Mouse (Mus musculus): Measurements from ENCODE around the gene Fmnl2.

The Fmnl2 gene

DNA sequence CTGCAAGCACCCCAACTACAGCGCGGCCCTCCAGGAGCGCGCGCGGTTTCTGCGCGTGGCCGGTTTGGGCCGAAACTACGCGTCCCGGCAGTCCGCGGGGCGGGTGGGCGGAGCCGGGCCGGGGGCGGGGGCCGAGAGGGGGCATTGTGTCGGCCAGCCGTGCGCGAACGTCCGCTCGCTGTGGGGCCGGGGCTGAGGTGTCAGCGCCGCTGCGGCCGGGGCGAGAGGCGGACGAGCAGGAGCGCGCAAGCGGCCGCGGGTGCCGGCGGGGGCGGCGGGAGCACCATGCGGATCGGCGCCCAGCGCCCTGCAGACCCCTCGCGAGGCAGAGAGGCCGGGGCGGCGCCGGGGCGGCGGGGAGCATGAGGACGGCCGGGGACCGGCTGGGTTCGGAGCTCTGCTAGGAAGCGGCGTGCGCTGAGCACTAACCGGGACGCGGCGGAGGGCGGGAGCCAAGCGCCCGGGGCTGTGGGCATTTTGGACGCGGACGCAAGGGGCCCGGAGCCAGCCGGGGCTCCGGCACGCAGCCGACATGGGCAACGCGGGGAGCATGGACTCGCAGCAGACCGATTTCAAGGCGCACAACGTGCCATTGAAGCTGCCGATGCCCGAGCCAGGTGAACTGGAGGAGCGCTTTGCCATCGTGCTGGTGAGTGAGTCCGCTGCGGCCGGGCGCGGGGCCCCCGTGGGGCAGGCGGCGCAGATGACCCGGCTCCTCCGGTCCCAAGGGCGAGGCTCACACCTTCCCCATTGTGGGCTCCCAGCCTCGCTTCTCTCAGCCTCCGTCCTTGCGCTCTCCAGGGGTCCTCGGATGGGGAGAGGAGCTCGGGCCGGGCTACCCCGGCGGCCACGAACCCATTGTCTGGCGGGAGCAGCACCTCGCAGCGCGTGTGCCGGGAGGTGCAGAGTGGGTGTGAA lies at the start of gene Fmnl2:
Gene Fmnl2, plus strand, starts transcription at position 250 of the 918 bp plus-strand sequence.
- in situ Hi-C loops (cut with MseI, MboI), result no loop called here

DNA sequence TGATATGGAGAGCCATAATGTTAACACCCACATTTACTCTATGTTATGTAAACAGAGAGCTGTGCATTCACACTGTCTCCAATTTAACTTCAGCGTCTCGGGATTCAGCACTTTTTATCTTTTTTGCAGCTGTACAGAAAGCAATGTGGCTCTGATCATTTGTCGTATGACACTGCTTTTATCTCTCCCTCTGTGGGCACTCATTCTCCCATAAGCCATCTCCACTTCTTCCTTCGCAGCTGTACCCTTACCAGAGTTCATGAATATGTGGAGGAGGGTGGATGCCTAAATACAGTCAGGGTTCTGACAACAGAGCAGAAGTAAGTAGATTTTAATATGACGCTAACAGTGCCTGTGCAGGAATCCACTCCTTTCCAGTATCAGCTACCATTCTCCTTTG lies 47.7 kb upstream of the Fmnl2 start:
- in situ Hi-C loops (cut with MseI, MboI), result no loop called here

DNA sequence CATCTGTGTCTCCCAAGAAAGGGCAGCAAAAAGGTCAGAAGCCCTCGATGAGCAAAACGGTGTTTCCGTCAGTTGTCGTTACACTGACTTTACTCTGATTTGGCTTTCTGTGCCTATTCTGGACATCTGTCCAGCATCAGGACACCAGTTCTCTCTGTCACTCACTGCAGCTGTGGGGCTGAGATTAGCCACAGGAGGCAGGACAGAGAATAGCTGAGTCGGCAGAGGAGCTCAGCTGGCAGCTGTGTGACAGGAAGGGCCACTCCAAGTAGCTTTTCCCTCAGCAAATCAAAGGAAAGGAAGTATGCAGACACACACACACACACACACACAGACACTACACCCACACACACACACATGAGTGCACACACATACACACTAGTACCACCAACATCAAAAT lies 46.0 kb upstream of the Fmnl2 start:
- in situ Hi-C loops (cut with MseI, MboI), result no loop called here

DNA sequence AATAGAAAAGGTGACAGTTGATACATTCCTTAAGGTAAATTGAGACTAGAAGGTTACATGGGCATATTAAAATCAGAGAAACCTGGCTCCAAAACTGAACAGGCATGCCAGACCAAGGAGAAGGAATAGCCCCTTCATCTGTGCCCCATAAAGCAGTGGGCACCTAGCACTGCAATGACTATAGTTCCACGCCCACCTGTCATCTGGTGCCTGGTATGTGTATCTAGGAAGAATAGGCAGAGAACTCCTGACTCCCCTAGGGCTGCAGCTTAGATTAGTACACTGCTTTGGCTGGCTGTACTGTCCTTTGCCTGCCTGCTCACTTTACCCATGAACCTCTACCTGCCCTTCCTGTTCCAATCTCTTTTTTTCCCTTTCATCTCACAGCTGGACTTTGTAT lies 40.3 kb upstream of the Fmnl2 start:
- in situ Hi-C loops (cut with MseI, MboI), result no loop called here

DNA sequence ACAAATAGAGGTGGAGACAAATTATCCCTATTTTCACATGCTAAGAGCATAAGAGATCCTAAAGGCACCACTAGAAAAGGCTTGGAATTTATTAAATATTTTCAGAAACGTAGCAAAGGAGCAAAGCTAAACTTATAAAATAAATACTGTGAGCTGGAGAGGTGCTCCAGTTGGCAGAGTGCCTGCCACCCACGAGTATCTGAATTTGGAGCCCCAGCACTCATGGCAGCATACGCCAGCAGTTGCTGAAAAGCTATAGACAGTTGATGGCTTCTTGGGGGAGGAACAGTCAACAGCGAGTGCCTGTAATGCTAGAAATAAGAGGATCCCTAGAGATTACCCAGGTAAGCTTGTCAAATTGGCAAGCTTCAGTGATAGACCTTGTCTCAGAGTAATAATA lies 38.7 kb upstream of the Fmnl2 start:
- in situ Hi-C loops (cut with MseI, MboI), result no loop called here

DNA sequence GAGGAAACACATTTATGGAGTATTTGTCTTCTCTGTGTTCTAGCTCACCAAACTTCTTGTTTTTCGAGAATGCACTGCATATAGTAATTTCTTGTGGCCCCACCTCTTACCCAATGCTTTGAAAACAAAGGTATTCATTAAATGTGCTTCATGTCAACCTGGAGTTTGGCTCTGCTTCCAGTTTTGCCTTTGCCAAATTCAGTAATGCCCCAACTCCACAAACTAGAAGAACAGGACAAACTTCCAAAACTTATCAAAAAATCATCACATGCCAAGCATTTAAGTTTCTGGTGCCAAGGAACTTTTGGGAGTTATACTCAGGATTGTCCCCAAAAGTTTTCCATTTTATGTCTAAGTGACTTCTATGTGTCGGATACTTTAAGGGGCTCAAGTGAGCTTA lies 35.4 kb upstream of the Fmnl2 start:
- in situ Hi-C loops (cut with MseI, MboI), result no loop called here

DNA sequence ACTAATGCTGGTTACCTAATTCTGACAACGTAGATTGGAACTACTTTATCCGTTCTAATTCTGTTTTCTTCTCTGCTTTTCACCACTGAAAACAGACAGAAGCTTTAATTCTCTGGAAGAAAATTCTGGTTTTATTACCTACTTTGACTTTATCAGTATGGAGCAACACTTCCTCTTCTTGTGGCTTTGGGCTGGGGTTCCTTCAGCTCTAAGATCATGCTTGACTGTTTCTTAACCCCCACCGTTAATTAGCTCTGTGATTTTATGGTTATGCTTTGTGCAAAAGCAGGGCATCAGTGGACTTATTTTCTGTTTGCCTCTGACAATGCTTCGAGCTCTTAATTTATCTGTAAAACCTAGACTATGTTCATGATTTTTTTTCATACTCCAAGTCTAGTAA lies 29.6 kb upstream of the Fmnl2 start:
- in situ Hi-C loops (cut with MseI, MboI), result no loop called here

DNA sequence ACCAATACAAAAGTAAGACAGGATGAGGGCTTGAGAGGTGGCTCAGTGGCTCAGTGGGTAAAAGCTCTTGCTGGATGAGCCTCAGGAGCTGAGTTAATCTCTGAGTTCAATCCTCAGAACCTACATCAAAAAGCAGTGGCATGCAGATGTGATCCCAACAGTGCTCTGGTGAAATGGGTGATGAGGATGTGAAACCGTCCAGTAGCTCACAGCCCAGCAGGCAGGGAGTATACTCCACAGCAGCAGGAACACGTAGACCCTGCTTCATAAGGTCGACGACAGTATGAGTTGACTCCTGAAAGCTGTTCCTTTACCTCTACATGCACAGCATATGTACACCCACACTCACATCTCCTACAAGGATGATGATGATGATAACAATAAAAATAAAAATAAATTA lies 27.1 kb upstream of the Fmnl2 start:
- in situ Hi-C loops (cut with MseI, MboI), result no loop called here

DNA sequence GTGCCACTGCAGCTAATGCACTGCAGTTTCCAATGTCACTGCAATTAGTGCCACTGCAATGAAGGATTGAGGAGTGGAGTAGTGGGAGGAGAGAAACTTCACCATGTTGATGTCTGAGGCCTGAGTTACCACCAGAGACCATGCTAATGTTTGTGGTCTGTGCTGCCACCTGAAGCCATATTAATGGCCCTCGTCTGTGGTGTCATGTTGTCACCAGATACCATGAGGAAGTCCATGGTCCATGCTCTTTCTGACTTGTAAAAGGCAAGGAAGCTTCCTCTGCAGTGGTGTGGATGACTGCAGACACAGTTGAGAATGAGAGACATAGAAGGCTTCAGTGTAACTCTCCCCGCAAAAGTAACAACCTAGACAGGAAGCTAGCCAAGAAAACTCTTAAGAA lies 26.1 kb upstream of the Fmnl2 start:
- in situ Hi-C loops (cut with MseI, MboI), result no loop called here

DNA sequence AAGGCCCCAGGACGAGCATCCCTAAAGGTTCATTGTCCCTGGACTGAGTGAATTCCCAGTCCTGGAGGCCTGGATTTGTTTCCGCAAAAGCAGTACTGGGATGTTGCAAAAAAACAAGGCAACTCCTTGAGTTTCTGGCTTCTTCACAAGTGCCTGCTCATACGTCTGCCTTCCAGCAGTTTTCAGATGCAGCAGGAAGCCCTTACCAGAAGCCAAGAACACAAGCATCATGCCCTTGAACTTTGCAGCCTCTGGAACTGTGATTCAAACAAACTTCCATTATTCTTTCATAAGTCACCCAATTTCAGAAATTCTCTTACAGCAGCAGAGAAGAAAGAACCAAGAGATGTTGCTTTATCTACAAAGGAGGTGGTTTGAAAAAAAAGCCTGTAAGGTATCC lies 21.9 kb upstream of the Fmnl2 start:
- in situ Hi-C loops (cut with MseI, MboI), result no loop called here

DNA sequence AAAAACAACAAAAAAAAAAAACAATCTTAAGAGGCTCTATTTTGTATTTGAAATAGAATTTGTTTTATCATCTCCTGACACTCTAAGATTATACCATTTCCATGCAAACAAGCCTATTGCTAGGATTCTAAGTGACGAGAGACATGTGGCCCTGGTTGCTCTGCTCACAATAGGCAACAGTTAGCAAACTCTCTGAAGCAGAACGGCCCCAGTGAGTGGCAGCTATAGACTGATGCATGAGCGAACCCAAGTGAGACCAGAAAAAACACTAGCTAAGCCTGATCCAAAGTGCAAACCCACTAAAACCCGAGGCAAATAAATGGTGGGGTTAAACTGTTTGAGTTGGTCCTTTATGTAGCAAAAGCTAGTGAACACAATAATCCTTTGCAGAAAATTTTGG lies 18.6 kb upstream of the Fmnl2 start:
- in situ Hi-C loops (cut with MseI, MboI), result no loop called here

DNA sequence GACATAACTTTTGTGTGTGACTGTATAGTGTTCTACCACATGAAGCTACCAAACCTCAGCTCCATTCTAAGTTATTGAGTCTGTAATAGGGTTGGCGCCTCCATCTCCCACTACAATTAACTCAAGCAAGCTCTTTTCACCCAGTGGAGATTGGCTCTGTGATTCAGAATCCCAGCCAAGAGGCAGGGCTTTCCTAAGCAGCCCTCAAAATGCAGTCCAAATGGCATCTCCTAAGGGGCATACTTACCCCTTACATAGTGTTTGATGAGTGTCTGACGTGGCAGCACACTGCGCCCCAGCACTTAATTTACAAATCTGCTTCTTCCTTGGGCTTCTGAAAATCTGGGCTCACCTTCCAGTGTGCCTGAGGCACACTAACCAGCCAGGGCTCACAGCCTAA lies 17.8 kb upstream of the Fmnl2 start:
- in situ Hi-C loops (cut with MseI, MboI), result no loop called here

DNA sequence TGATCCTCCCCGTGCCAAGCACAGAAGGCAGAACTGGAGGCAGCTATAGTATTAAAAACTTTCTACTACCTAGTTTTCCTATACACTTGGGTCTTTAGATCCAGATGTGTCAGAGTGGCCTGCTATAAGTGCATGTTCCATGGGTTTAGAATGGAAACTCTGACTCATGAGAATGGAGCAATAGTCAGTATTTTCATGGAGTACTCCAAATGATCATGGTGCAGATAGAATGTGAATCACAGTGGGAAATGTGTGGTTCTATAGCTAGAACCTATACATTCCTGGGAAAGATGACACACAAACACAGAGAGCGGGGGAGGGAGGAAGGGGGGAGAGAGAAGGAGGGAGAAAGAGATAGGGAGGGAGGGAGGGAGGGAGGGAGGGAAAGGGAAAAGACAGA lies 13.8 kb upstream of the Fmnl2 start:
- in situ Hi-C loops (cut with MseI, MboI), result no loop called here

DNA sequence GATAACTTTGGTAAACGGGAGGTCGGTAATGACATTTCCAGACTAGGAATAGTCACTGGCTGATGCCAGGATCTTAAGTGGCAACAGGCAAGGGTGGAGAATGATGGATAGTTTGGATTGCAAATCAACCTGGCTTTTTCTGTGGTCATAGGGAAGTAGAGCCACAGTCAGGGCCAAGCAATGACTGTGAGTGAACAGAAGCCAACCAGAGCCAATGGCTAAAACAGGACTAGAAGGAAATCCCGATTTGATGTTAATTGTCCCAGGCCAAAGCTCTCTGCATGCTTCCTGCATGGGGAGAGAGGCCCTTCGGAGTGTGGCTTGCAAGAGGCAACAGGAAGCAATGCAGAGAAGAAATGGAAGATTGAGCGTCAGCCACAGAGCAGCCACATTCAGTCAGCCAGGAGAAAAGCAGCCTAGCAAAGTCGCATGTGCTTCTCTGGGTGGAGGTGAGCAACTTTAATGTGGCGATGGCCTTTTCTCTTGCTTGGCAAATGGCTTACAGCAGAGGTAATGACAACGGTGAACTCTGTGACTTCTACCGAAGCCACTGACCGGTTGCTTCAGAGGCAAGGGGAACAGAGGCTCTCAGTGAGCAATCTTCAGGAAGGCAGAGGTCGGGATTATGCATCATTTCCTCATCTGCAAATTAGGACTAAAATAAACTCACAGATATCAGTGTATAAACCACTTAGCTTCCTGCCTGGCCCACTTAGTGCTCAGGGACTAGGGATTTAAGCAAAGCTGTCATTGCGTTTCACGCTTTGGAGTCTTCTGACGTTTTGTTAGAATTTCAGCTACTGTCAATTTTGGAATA lies 12.5 kb upstream of the Fmnl2 start:
- in situ Hi-C loops (cut with MseI, MboI), result no loop called here

DNA sequence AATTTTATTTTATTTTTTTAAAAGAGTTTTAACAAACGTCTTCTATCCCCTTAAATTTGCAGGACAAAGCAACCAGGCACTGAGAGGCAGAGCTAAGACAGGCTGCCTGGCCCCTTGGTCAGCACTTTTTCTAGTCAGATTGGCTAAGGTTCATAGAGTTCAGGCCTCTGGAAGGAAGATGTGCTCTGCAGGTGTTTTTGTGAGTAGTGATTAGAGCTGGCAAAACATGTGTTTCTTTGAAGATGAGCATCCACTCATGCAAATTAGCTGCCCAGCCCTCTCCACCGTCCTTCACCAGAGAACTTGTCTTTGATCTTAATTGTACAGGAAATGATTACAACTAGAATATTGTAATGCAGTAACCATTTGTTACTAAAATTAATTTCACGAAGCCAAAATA lies 11.2 kb upstream of the Fmnl2 start:
- in situ Hi-C loops (cut with MseI, MboI), result no loop called here

DNA sequence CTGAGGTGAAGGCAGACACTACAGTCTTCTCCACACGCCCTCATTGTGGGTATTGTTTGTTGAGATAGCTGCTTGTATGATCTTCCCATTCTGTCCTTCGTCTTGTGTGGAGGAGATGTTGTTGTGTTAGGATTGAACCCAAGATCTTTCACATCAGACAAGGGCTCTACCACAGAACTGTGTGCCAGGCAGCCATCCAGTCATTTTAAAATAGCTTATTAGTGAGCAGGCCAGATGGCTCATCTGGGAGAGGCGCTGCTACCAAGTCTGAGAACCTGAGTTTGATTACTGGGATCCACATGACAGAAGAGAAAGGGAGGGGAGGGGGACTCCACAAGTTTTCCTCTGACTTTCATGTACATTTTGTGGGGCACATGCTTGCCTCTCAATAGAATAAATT lies 8.6 kb upstream of the Fmnl2 start:
- in situ Hi-C loops (cut with MseI, MboI), result no loop called here

DNA sequence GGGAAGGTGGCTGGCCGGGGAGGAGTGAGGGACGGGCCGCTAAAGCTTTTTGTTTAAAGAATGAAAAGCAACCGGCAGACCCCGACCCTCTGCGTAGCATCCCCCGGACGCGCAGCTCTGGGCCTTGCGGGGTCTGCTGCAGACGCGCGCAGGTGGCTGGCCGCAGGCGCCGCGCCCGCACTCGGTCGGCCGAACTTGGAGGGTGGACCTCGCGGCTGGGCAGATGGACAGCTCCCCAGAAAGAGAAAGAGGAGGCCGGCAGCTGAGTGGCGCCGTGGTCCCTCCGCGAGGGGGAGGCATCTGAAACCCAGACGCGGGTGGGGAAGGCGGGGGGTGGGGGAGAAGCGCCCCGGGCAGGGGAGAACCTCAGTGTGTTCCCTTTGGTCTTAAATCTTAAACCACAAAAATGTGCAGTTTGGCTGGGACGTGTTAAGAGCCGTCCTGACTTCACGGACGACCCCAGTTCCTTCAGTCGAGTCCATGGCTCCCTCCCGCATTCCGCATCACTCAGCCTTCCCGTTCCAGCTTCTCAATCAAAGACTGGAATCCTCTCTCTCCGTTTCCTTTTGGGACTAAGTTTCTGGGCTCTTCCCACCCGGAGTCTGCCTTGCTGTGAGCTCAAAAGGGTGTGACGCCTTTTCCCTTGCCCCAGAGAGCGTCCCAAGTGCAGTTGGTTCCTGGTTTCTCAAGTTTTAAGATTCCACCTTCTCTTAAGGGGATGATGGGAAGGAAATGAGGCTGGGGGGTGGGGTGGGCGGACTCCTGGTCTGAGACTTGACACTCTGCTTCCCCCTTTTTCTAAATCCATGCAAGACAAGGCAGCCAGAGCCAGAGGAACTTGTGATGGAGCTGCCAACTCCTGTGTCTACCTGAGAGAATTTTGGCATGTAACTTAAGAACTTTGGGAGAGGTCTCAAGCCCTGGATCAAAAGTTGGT lies 1.1 kb downstream of the Fmnl2 start:
- in situ Hi-C loops (cut with MseI, MboI), result no loop called here

DNA sequence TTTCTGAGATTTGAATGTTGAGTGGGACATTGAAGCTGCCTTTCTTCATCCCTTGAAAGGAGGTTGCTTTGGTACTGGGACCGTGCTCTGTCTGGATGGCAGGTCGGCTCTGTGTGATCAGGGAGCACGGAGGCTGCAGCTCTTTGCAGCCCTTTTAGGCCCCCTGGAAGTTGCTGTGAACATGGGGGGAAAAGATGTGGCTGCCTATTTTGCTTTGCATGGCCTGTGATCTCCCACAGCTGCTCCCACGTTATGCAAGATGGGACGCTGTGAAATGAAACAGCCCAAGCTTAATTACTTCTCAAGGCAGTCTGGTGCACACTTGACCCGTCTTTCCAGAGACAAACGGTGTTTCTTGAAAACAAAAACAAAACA lies 1.8 kb downstream of the Fmnl2 start:
- in situ Hi-C loops (cut with MseI, MboI), result no loop called here

DNA sequence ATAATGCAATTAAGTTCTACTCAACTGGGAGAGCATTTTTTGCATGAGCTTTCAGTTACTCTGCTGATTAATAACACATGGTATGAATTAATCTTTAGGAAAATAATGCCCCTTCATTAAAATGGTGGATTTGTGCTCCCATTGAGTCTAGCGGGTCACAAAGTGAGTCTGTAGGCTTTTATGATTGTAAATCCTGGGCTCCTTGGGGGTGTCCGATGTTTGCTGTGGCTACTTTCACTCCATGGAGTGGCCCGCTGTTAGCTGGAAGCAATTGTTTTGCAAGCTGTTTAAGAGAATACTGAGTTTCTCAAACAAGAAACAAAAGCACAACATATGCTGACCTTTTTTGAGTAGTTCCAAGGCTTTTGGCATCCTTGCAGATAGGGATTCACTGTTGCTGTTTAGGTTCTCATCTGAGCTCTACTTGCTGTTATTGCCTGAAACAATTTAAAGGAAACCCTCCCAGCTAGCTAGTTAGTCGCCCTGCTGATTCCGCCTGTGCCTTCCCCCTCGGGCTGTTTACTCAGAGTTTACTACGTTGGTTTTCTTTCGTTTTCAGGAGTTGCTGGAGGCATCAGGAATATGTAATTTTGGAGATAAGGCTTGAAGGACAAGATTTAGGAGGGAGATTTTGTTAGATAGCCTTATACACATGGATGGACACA lies 2.6 kb downstream of the Fmnl2 start:
- in situ Hi-C loops (cut with MseI, MboI), result no loop called here

DNA sequence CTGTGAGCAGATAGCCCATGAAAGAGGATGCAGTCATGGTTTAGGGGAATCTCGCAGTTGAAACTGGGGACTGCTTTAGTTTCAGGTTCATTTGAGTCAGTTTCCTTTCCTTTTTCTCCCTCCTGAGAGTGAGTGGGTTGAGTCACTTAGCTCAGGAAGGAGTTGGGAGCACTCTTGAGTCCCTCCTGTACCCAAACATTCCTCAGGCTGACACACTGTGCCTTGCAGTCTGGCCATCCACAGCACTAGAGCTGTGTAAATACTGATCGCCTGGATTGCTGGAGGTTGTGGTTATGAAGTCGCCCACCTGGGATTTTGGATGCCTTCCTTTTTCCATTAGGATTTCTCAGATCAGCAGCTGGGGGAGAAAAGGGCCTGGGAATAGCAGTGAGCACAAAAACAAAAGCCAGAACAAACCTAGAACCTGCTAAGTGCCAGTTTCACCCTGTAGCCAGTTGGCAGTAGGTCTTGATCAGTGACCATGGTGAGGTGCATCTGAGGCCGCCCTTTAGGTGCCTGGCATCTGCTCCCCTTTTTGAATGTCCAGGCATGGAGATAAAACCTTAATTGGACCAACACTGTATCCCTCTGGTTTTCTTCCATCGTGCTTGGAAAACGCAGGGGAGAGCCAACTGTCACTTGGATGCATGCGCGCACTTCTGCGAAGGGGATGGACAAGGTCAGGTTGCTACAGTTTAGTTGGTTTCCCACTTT lies 4.5 kb downstream of the Fmnl2 start:
- in situ Hi-C loops (cut with MseI, MboI), result no loop called here

DNA sequence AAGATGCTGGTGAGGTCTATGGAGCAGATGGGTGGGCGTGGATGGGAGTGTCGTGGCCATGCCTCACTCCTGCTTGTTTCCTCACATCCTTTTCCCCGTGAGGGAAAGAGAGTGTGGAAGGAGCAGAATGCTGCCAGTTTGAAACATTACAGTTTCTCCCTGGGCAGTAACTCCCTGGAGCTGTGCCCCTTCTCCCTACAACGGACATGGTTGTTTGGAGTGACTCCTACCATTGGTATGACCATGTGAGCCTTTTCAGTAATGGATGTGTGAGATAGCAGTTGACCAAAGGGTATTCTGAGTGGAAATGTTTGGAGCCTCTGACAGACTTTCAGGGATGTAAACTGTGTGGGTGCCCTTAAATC lies 5.1 kb downstream of the Fmnl2 start:
- in situ Hi-C loops (cut with MseI, MboI), result no loop called here

Measured in mouse trophoblast stem cell (cell line).